Mouse (Mus musculus): ENCODE measurements around the gene Shkbp1. TPM values are rescaled to one million over a fixed set of nuclear protein-coding genes. Genes with fewer than 3 reads are reported as not detected.
A peak's percentile ranks its signal among the peaks of the same experiment; 100 is the strongest.

Gene Shkbp1
- polyA plus RNA-seq, 1 experiment, result 35.9 TPM

GRCm38 (mm10) chr7:27356861-27357594 is 1.2 kb upstream of the Shkbp1 start, which contains the start of gene Gm20479:
Gm20479 (minus strand) TSS chr7:27357419.
- peak; percentile 77 for TF ChIP-seq POLR2A (IDR thresholded peaks at IDR 0.05; ENCODE audit: low read depth, low read length)
- no peak for TF ChIP-seq CTCF (IDR thresholded peaks at IDR 0.05; ENCODE audit: borderline replicate concordance, insufficient read depth, low read length)
- H3K4me3 ChIP-seq (ENCODE audit: insufficient read depth, low read length), result peak within 1 kb of the TSS; percentile 91
- peak within 1 kb of the TSS; percentile 64 for H3K27ac ChIP-seq (ENCODE audit: insufficient read depth, low read length)
- H3K4me1 ChIP-seq (ENCODE audit: control insufficient read depth, insufficient read depth, low read length), result no peaks in the 10 kb centered on the region

GRCm38 (mm10) chr7:27356248-27356647 is 429 bp upstream of the Shkbp1 start:
- H3K4me3 ChIP-seq (ENCODE audit: insufficient read depth, low read length), result peak overlapping the region; percentile 91
- no peaks in the 10 kb centered on the region for H3K4me1 ChIP-seq (ENCODE audit: control insufficient read depth, insufficient read depth, low read length)
- TF ChIP-seq CTCF (IDR thresholded peaks at IDR 0.05; ENCODE audit: borderline replicate concordance, insufficient read depth, low read length), result no peak
- no peak; the same call in 1 of the 2 replicates for TF ChIP-seq POLR2A (IDR thresholded peaks at IDR 0.05; ENCODE audit: low read depth, low read length)
- peak overlapping the region; percentile 64 for H3K27ac ChIP-seq (ENCODE audit: insufficient read depth, low read length)

- Histone ChIP-seq H3K4me1 (ENCODE audit: control insufficient read depth, insufficient read depth, low read length) (no peaks in the 10 kb centered on the region), H3K4me3 (ENCODE audit: insufficient read depth, low read length) (peak overlapping the region; percentile 91), H3K27ac (ENCODE audit: insufficient read depth, low read length) (0 out of 2 replicates have a peak overlapping the region, but pooled peaks have one; percentile 36)
- no peak for TF ChIP-seq CTCF (IDR thresholded peaks at IDR 0.05; ENCODE audit: borderline replicate concordance, insufficient read depth, low read length)
- TF ChIP-seq POLR2A (IDR thresholded peaks at IDR 0.05; ENCODE audit: low read depth, low read length), result no peak; the same call in 1 of the 2 replicates
Observed at GRCm38 (mm10) chr7:27355261-27355660, 558 bp downstream of the Shkbp1 start.

GRCm38 (mm10) chr7:27354783-27355182 is 1.0 kb downstream of the Shkbp1 start:
- TF ChIP-seq POLR2A (IDR thresholded peaks at IDR 0.05; ENCODE audit: low read depth, low read length) (no peak), CTCF (IDR thresholded peaks at IDR 0.05; ENCODE audit: borderline replicate concordance, insufficient read depth, low read length) (no peak)
- Histone ChIP-seq H3K4me3 (ENCODE audit: insufficient read depth, low read length) (peak overlapping the region; percentile 91), H3K4me1 (ENCODE audit: control insufficient read depth, insufficient read depth, low read length) (no peaks in the 10 kb centered on the region), H3K27ac (ENCODE audit: insufficient read depth, low read length) (no peak overlapping the region)

- Histone ChIP-seq H3K4me1 (ENCODE audit: control insufficient read depth, insufficient read depth, low read length) (no peaks in the 10 kb centered on the region), H3K4me3 (ENCODE audit: insufficient read depth, low read length) (no peak overlapping the region), H3K27ac (ENCODE audit: insufficient read depth, low read length) (no peak overlapping the region)
- TF ChIP-seq POLR2A (IDR thresholded peaks at IDR 0.05; ENCODE audit: low read depth, low read length) (no peak), CTCF (IDR thresholded peaks at IDR 0.05; ENCODE audit: borderline replicate concordance, insufficient read depth, low read length) (no peak)
Observed at GRCm38 (mm10) chr7:27354144-27354543, 1.7 kb downstream of the Shkbp1 start.

- H3K27ac ChIP-seq (ENCODE audit: insufficient read depth, low read length), result no peak overlapping the region
- no peaks in the 10 kb centered on the region for H3K4me1 ChIP-seq (ENCODE audit: control insufficient read depth, insufficient read depth, low read length)
- TF ChIP-seq POLR2A (IDR thresholded peaks at IDR 0.05; ENCODE audit: low read depth, low read length) (no peak), CTCF (IDR thresholded peaks at IDR 0.05; ENCODE audit: borderline replicate concordance, insufficient read depth, low read length) (no peak)
- no peak overlapping the region for H3K4me3 ChIP-seq (ENCODE audit: insufficient read depth, low read length)
Observed at GRCm38 (mm10) chr7:27345444-27345843, 10.4 kb downstream of the Shkbp1 start.

GRCm38 (mm10) chr7:27342595-27342994 is 13.2 kb downstream of the Shkbp1 start:
- TF ChIP-seq CTCF (IDR thresholded peaks at IDR 0.05; ENCODE audit: borderline replicate concordance, insufficient read depth, low read length), result no peak
- no peak for TF ChIP-seq POLR2A (IDR thresholded peaks at IDR 0.05; ENCODE audit: low read depth, low read length)

GRCm38 (mm10) chr7:27339519-27339918 is 16.3 kb downstream of the Shkbp1 start:
- TF ChIP-seq POLR2A (IDR thresholded peaks at IDR 0.05; ENCODE audit: low read depth, low read length) (no peak), CTCF (IDR thresholded peaks at IDR 0.05; ENCODE audit: borderline replicate concordance, insufficient read depth, low read length) (no peak)
- Histone ChIP-seq H3K27ac (ENCODE audit: insufficient read depth, low read length) (no peak overlapping the region), H3K4me1 (ENCODE audit: control insufficient read depth, insufficient read depth, low read length) (peaks cover 3% of the 10 kb centered on the region; the same call in 1 of the 2 replicates), H3K4me3 (ENCODE audit: insufficient read depth, low read length) (no peak overlapping the region)

More at GRCm38 (mm10) chr7:27342595-27342994, 13.2 kb downstream of the Shkbp1 start:
- Histone ChIP-seq H3K27ac (ENCODE audit: insufficient read depth, low read length) (no peak overlapping the region), H3K4me1 (ENCODE audit: control insufficient read depth, insufficient read depth, low read length) (no peaks in the 10 kb centered on the region), H3K4me3 (ENCODE audit: insufficient read depth, low read length) (no peak overlapping the region)

- H3K4me1 ChIP-seq (ENCODE audit: control insufficient read depth, insufficient read depth, low read length), result peaks cover 3% of the 10 kb centered on the region; the same call in 1 of the 2 replicates
- no peak overlapping the region for H3K27ac ChIP-seq (ENCODE audit: insufficient read depth, low read length)
- no peak overlapping the region for H3K4me3 ChIP-seq (ENCODE audit: insufficient read depth, low read length)
- TF ChIP-seq POLR2A (IDR thresholded peaks at IDR 0.05; ENCODE audit: low read depth, low read length) (no peak), CTCF (IDR thresholded peaks at IDR 0.05; ENCODE audit: borderline replicate concordance, insufficient read depth, low read length) (no peak)
Observed at GRCm38 (mm10) chr7:27339114-27339513, 16.7 kb downstream of the Shkbp1 start.
